Mouse (Mus musculus): Measurements from ENCODE around the gene Klf5.

DNA sequence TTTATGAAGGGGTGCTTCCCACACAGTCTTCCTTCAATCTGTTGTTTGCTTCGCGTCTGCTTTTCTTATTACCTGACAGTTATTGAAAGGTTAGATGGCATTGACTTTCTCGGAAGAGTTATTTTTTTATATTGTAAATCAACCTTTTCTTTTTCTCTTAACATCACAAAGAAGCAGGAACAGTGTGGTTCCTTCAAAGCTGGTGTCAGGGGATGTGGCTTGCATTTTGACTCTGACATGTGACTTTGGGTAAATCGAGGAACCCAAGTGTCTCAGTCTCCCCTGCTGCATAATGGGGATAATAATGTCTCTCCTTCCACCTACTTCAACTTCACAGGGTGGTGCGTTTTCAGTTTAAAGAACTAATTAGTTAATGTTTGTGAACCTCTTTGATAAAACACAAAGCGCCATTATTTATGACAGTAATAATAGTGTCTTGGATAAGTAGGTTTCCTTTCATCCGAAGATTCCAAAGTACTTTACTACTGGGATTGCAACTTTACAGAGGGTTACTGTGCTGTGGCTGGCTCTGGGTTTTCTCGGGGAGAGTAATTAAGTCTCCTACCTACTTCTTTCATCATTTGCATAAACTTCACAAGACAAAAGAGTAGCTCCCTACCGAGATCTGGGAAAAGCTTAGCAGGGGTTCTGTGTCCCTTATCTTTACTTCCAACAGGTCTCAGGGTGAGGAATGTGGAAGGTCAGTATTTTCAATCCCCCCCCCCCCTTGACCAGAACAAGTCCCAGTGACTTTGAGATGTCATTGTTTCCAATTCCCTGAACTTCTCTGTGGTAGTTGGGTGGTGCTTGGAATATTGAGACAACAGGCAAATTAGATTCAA is 41.4 kb downstream of the Klf5 start:
- TF ChIP-seq CTCF (IDR thresholded peaks at IDR 0.05): no peak
- no peak for TF ChIP-seq EP300 (IDR thresholded peaks at IDR 0.05)
